Mouse (Mus musculus) erythroid progenitor cell, adult 5-6 weeks (primary cell): ENCODE results near the gene Ddx46. TPM values are rescaled to one million over a fixed set of nuclear protein-coding genes. Genes with fewer than 3 reads are reported as not detected.
"Not testable (repeated sequence)": the region's sequence is repeated elsewhere in the genome, so short reads cannot be mapped to it uniquely, and the experiment has no call there.

Experiments used
- ATAC-seq: replicated peaks from 2 replicates; pipeline ENCODE4 v1.8.0; 2016; ENCODE audit warnings: moderate number of reproducible peaks, mild to moderate bottlenecking, moderate TSS enrichment, inconsistent platforms; ENCODE audit not compliant: poor library complexity, low FRiP score, severe bottlenecking
- total RNA-seq, 2 experiments: library from RNA; stranded (forward) in 1 of 2; stranded (reverse) in 1 of 2; fragments of 150-400 nt in 1 of 2; fragments of 186-747, 209-891 nt in 1 of 2; gene quantifications; 2 replicates each; pipeline versions ENCODE4 v1.2.3 to v1.2.4; 2015 to 2017; ENCODE audit warnings: low replicate concordance in 2 of 2

Ddx46 gene
- total RNA-seq, 2 experiments from 2014 or later = 40.7 to 65.6 TPM

DNA sequence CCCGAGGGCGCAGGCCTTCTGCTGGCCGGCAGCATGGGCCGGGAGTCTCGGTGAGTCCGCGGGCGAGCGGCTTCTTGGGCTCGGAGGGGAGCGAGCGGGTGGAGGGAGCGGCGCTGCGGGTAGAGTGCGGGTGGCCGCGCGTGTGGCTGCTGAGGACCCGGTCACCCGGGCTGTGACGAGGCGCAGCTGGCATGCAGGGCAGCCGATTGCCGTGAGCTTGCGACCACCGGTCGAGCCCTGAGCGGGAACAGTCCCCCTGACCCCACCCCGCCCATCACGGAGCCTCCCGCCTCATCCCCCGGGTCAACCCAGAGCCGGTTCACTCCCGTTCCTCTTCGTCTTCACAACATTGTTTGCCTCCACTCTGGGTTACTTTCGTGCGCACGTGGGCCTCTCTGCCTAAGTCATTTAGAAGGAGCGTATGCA lies 332 bp downstream of the Ddx46 start:
- ATAC-seq = peak; percentile 67

- no peak for ATAC-seq
Measured at GRCm38 (mm10) chr13:55636185-55636983, 1.6 kb downstream of the Ddx46 start.

GRCm38 (mm10) chr13:55640480-55640879 lies 5.7 kb downstream of the Ddx46 start:
- peak; percentile 89 for ATAC-seq

DNA sequence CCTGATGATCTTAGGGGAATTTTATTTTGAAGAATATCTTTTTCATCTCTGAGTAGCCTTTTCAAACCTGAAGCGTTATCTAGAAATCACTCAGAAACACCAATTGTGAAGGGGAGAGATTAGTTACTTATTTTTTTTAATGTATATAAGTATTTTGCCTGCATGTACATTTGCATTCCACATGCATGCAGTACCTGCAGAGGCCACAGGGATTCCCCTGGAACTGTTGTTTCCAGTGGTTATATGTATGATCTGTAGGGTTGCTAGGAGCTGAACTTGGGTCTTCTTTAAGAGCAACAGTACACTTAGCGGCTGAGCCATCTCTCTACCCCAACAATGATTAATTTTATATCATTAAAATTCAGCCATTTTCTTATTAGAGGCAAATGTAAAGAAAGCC lies 9.7 kb downstream of the Ddx46 start:
- ATAC-seq = no peak

- no peak for ATAC-seq
Measured at GRCm38 (mm10) chr13:55650098-55650497, 15.3 kb downstream of the Ddx46 start.

- ATAC-seq = no peak
Measured at GRCm38 (mm10) chr13:55650980-55651379, 16.2 kb downstream of the Ddx46 start.

- 0 out of 2 replicates have a peak, but pooled peaks have one; percentile 35 for ATAC-seq
Measured at GRCm38 (mm10) chr13:55668550-55668949, 33.7 kb downstream of the Ddx46 start.

DNA sequence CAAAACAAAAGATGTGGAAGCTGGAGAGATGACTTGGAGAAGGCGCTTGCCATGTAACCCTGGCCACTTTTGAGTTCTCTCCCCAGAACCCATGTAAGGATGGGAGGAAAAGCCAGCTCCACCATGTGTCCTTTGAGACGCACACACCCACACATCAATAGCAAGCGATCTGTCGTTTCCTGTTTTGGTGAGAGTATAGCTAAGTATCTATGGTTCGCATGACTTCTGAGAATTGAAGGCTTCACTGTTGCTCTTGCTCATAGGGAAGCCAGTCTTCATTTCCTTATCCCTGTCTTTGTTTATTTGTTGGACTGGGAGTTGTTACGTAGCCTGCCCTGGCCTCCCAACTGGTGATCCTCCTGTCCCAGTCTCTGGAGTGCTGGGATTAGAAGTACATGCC lies 37.9 kb downstream of the Ddx46 start:
- ATAC-seq = no peak

DNA sequence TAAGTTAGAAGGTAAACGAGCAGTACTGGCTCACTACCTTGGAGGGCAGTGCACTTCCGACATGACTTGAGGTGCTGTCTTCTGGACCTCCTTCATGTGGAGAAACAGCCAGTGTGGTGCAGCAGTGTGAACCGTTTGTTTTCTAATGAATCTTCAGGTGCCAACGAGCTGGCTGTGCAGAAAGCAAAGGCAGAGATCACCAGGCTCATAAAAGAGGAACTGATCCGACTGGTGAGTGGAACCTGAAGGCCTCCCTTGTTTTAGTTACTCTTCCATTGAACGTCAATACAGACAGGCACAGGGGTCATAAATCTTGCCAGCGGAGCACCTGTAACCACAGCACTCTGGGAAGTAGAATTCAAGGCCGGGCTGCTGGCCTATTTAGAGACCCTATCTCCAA lies 42.5 kb downstream of the Ddx46 start:
- no peak for ATAC-seq

- ATAC-seq = no peak
Measured at GRCm38 (mm10) chr13:55682201-55682600, 47.4 kb downstream of the Ddx46 start.

DNA sequence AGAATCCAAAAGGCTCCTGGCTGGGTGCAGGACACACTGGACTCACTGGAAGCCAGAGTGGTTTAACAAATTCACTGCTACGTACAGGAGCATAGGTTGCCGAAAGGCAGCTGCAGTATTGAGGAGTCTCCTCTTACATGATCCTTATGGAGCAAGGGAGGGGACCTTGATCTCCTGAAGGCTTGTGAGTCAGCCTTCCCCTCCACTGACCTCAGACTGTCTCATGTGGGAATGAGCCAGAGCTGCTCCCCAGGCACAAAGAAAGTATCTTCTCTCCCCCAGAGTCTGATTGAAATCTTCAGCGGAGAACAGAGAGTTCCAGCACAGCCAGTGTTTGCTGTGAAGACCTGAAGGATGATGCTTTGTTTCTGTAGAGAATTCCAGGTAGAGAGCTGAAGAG lies 48.8 kb downstream of the Ddx46 start:
- no peak for ATAC-seq

GRCm38 (mm10) chr13:55686107-55686633 lies 51.3 kb downstream of the Ddx46 start:
- ATAC-seq = no peak

DNA sequence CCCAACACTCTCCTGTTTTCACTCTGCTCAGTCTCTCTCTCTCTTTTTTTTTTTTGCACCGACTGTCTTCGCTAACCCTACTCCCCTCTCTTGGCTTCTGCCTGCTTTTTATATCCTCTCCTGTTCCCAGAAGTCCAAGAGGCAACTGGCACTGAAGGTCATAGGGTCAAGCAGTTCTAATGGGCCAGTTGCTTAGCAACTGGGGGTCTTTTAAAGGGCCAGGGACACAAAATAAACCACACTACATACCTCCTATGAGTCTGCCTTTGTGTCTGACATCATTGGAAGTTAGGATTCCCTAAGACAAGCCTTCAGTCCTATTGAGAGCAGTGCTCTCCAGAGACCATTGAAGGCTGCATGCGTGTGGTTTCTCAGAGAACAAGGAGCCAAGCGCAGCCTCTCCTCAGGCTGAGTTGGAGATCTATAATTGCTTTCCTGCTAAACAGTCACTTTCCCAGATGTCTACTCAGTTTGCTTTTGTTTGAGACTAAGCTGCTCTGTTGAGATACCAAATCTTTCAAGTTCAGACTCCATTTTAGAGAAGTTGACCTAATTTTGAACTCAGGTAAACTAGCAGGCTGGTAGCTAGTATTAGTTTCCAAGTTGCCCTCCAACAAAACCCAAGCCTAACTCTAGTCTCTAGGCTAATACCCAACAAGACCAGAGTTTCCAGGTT lies 53.2 kb downstream of the Ddx46 start:
- ATAC-seq = no peak

GRCm38 (mm10) chr13:55692535-55693242 lies 57.9 kb downstream of the Ddx46 start, which contains the start of gene B230219D22Rik:
B230219D22Rik (plus strand) TSS chr13:55693124.
- peak; percentile 94 for ATAC-seq

DNA sequence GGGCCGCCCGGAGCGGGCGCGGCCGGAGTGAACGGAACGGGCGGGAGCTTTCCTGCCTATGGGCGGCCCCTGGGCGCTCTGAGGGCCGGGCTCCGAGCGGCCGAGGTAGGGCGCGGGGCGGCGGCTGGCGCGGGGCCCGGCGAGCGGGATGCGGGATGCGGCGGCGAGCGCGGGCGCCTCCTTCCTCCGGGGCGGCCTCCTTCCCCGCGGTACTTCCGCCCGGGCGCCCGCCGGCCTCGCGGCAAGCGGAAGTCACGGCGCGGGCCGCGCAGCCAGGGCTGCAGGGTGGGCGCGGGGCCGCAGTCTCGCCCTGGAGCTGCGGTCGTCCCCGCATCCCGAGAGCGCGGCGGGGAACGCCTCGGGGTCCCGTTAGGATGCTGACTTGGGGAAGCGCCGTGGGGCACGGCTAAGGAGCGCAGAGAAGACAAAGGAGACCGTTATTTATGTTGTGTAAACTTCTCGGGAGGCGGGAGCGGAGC lies 58.5 kb downstream of the Ddx46 start:
- ATAC-seq = no peak; the same call in 1 of the 2 replicates

DNA sequence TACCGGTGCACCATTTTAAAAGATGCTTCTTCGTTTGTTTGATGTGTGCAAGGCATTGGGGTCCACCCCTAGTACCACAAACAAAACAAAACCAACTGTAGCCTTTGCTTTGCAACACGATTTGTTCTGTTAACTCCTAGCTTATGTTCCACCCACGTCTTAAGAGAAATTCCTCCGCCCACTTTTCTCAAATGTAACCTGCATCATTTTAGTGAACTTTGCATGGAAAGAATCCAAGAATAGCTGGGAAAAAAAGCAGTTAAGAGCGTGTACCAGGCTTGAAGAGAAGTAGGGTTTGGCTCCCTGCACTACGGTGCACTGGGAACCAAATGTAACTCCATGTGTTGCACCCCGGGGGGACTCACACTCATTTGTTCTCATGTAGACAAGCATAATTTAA lies 59.3 kb downstream of the Ddx46 start:
- no peak for ATAC-seq

DNA sequence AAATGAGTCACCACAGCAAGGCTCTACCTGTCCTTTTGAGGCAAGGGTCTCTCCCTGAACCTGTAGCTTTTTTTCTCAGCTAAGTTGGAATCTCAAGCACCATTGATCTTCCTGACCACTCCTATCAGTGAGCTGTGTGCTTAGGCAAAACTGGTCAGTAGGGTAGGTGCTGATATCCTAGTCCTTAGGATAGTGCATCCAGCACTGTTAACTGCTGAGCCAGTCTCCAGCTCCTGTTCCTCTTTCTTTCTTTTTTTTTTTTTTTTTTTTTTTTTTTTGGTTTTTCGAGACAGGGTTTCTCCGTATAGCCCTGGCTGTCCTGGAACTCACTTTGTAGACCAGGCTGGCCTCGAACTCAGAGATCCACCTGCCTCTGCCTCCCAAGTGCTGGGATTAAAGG lies 61.2 kb downstream of the Ddx46 start:
- not testable (repeated sequence) for ATAC-seq

DNA sequence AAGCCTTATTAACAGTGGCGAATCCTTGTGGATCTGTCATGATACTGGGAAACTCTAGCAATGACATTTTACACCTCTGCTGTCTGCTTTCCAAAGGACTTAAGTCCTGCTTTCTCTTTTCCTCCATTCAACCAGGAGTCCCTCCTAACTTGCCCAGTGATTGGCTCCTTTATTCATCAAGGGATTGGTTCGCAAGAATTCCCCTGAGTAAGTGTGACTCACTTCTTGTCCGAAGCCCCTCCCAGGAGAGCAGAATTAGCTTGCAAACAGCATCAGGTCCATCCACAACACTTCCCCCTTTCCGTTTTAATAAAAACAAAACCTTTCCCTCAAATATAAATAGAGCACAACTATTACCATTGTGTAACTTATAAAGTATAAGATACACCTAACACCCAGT lies 69.5 kb downstream of the Ddx46 start:
- no peak for ATAC-seq

DNA sequence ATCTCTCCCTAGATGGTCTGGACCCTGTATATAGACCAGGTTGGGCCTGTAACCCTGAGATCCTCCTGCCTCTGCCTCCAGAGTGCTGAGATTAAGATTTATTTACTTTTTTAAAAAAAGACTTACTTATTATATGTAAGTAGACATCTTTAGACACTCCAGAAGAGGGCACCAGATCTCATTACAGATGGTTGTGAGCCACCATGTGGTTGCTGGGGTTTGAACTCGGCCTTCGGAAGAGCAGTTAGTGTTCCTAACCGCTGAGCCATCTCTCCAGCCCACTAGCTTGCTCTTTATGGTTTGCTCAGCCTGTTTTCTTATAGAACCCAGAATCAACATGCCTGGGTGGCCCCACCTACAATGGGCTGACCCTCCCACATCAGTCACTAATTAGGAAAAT lies 78.0 kb downstream of the Ddx46 start:
- no peak for ATAC-seq

DNA sequence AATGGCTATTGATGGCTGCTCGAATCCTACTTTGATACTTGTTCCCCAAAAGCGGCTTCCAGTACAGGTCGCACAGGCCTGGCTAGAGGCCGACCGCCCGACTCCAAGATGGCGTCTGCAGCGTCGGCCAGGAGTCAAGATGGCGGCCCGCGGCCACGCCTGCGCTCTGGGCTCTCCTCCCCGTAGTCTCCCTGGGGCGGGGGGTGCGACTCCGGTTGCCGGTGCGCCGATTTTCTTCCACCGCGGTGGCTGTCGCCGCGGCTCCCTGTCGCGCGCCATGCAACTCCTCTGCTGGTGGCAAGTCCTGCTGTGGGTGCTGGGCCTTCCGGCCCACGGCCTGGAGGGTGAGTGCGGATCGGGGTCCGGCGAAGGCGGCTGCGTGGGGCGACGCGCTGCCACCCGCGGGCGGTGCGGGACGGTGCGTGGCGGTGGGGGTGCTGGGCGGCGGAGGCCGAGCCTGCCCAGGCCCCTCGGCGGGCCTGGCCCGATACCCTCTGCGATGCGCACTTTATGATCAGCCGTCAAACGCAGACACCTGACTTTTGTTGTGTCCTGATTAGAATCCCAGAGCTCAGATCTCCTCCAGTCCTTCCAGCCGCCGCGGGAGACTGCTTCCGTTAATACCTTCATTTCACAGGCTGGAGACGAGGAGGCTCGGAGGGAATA lies 79.8 kb downstream of the Ddx46 start, which contains the start of gene Txndc15:
TSS of gene Txndc15 (plus strand) at position 150 of the 666 bp plus-strand sequence.
- ATAC-seq = peak; percentile 99
